Mouse (Mus musculus) R1 (cell line): ENCODE data around the gene Gucy1a1.

ENCODE experiments used
- DNase-seq: peaks from one replicate; pipeline ENCODE4 v3.0.0-alpha.2; 2018; ENCODE audit warnings: low read depth, low spot score

Gucy1a1 gene

DNA sequence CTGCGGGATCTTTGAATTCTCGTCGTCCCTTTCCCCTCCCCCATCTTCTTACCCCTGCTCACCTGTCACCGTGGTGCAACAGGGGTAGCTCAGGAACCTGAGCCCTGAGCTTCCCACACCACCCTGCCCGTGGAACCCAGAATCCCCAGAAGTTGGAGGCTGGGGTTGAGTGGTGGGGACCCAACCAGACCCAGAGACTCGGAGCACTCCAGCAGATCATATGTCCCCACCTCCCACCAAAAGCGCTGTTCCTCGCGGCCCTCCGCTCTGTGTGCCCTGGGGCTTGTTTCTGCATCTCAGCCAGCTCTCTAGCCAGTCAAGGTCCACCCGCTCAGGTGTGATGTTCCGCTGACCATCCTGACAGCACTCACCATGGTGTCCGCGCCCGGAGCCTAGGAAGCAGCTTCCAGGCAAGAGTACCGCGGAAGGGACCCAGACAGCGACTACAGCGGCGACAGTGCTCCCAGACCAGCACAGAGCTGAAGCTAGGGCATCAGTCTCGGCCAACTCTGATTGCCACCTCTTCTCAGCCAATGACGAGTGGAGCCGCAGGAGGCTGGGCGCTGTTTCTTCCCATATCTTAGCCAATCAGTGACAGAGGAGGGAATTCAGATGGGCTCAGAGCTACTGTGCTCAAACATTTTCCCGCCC lies 71.3 kb downstream of the Gucy1a1 start, which contains the start of gene Gucy1b1:
Gene Gucy1b1 (minus strand): TSS at position 489 of the 651 bp plus-strand sequence.
- peak; percentile 87 for DNase-seq

DNA sequence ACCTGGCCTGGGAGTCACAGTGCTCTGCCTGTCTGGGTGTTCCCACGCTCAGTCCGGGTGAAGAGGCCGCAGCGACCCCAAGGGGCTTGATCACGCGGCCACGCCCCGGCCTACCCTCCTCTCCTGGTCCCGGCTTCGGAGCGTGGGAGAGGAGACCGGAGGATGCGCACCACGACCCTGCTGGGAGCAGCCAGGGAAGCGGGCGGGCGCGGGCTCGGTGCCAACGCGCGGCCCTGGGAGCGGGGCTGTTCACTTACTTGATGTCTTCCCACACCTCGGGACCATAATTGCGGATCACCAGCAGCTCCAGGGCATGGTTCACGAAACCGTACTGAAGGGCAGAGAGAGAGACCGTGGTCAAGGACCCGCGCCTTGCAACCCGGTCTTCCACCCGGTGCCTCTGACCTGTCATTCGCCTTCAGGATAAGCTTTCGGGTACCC lies 71.8 kb downstream of the Gucy1a1 start:
- peak; percentile 23 for DNase-seq

DNA sequence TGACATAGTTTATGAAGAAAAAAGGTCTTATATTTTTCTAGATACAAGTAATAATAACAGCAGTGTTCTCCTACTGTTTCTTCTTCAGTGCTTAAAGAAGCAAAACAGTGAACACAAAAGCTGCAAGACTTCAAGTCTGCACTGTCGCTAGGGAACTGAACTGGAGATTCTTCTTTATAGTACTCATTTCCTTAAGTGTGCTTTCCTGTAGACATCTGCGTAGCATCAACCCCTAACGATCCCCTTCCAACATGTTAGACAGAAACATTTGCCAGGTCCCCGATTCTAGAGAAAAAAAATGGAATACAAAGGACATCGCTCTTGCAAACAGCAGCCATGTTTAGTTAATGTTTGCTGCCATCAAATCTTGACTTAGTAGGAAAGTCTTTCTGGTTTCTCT lies 77.8 kb downstream of the Gucy1a1 start:
- no peak for DNase-seq

DNA sequence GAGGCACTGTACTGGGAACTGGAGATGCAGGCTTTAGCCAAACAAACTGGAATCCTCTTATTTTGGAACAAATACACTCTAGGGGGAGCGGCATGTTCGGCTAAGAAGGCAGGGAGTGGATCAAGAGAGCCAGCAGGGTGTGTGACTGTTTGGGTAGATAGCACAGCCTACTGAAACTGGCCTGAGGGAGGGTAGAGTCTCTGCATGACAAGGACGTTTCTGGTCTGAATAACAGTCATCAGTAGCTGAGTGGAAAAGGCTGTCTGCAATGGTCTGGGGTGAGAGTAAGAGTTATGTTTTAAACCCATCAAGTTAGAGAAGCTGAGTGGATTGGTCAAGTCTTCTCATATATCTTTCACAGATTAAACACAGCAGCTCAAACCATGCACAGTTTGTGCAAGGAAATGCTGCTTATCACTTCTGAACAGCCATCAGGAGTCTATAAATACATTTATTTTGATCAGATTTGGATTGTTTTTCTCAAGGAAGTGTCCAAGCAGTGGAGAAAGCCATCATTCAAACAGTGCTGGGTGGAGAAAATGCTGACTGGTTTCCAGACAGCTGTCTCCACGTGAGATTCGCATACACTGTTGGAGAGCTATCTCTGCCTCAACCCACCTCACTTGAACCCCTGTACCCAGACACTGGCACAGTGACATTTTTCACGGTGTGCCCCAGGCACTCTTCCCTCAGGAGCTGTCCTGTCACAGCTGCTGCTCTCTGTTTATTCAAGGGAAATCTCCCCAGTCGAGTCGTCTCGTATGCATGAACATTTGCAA lies 84.0 kb downstream of the Gucy1a1 start:
- DNase-seq: no peak

DNA sequence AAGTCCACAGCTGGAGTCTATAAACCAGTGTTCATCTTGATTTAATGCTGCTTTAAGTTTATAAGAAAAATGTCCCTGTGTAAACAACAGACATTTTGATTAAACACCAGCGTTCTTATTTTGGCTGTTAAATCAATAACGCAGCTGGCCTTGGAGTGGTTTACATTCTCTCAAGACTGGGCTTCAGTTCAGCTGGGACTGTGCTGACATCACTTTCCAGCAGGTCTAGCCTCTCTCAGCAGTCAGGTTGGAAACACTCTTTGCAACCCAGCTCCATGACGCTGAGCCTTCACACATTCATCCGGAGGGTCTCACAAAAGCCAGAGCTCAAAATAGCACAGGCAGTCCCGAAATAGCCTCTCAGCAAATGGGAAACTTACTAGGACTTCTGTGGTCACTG lies 88.4 kb downstream of the Gucy1a1 start:
- no peak for DNase-seq

DNA sequence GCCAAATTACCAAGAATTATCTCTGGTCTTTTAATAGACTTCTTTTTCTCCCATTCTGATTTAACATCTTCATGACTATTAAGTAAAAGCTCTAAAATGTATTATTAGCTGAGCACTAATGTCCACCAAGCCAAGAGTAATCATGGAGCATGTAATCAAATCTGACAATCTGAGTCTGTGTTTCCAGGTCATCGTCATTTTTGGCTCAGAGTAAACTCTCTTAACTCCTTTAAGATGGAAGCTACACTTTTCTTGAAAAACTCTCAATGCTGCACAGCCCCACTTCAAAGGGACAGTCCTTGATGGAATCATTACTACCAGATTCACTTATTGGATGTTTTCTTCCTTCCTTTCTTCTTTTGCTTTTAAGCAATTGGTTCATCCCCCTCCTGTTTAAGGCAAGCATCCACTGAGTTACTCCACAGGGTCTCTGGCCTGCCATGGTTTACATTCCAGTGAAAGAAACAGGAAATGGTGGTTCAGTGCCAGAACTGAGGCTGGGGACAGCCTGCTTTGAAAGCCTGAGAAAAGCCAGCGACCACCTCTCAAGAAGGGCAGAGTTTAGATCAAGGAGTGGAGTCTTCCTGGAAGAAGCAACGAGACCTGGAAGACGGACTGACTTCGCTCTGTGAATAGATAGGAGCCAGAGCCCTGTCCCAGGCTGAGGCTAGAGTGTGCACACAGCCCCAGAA lies 91.2 kb downstream of the Gucy1a1 start:
- no peak for DNase-seq

DNA sequence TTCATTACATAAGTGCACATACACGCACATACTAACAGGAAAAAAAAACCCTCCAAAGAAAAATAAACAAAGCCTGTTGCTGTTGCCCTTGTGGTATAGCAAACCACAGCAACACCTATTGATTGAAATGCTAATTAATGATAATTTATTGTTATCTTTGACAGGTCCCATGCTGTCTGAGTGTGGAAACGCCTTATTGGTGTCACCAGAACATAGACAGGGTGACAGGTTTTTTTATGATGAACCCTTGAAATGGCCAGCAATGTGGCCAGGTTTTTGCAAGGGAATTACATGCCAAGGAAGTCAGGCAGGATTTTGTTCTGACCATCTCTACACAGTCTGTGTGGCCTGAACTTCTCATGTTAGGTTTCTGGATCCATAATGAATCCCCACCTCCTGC lies 93.6 kb downstream of the Gucy1a1 start:
- DNase-seq: no peak

DNA sequence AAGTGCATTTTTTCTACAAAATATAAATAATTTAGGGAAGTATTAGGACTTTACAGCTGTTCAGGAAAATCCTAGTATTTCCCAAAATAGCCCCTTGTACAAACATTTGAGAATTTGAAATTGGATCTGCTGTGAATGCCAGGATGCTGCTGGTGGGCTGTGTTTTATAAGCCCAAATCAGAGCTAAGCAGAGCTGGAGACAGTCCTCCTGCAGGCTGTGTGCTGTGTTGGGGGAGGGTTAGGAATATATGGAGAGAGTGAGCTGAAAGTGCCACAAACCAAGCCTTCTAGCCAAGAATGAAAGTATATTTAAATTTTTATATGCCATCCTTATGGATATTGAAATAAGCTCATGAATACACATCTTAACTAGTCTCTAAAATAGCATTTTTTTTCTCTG lies 94.1 kb downstream of the Gucy1a1 start:
- DNase-seq: no peak

DNA sequence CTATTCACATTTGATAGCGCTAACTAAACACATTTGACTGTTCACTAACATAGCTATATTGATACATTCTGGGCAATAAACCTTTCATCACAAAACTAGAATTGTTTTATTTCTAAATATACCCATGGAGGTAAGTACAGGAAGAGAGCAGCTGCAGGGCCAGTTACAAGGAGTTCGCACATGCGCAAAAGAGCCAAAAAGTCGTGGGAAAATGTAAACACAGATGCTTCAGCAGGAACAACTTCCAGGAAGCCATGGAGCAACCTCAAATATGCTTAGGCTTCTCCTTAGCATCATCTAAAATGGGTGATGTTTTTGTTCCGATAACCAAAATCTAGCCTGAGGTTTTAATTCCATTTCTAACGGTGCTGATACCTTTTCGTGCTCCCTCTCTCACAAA lies 96.9 kb downstream of the Gucy1a1 start:
- no peak for DNase-seq

DNA sequence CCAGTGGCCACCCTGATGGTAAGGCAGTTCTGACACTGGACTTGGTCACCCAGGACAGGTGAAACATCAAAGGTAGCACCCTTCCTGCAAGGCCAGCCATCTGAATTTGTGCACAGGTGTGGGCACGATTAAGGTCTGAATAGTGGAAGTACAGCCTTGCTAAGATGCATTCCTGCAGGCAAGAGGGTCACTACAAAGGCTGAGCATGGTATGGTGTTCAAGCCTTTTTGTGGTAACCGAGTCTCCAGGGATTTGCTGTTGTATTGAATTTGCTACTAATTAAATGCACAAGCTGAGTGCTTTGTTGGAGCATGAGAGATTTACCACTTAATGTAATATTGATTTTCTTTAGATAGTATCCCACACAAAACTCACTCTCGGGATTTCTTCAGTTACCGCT lies 97.5 kb downstream of the Gucy1a1 start:
- DNase-seq: no peak

DNA sequence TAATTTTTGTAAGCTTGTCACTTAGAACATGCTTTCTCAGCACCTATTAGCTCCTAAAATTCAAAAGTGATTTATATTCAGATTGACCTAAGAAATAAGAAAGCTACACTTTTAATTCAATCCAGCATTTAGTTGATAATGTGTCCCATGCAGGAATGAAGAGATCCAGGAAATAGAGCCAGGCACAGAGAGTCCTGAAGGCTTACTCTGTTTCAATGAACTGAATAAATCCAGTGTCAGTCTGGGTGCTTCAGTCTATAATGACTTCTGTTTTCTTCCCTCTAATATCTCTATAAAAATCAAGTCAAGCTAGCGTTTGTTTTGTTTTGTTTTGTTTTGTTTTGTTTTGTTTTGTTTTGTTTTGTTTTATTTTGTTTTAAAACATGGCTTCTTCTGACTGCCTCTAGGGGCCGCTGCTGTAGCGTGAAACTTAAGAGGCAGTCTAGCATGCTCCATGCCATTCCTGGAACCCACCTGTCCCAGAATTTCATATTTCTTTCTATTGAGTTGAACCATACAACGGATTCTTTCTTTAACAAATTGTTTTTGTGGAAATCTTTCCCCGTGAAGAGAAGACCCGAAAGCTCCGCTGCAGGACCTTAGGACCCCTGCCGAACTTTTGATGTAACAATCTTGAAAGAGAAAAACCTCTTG lies 98.4 kb downstream of the Gucy1a1 start:
- peak; percentile 33 for DNase-seq

DNA sequence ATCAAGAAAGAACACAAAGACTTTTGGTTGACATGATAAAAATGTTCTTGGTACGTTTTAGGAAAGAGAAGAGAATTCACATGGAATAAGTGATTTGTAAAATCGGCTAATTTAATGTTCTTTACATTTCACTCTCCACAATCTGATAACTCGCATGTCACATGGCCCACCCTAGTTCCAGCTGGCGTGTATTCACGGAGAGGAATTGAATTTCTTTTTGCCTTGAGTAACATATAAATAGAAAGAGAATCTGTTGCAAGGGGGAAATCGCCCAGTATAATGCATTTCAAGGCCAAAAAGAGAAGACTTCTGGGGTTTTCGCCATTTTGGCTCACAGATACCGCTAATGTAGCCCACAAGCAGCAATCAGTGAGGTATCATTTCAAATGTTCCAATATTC lies 99.5 kb downstream of the Gucy1a1 start:
- no peak for DNase-seq

DNA sequence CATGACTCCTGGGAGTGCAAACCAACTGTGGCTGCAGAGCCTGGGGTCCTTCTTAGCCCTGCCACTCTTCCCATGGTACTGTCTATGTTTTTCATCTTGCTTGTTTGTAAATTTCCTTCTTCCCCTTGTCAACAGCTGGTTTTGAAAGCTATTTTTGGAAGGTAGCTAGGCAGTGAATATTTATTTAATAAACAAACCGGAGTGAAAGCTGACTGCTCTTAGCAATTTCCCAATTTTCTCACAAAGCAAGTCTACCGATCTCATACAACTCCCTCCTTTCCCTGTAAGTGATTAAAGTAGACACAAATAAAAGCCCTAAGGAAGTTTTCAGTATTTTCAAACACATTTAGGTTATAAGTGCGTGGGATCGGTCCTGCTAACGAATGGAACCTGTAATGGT lies 100.7 kb downstream of the Gucy1a1 start:
- no peak for DNase-seq

DNA sequence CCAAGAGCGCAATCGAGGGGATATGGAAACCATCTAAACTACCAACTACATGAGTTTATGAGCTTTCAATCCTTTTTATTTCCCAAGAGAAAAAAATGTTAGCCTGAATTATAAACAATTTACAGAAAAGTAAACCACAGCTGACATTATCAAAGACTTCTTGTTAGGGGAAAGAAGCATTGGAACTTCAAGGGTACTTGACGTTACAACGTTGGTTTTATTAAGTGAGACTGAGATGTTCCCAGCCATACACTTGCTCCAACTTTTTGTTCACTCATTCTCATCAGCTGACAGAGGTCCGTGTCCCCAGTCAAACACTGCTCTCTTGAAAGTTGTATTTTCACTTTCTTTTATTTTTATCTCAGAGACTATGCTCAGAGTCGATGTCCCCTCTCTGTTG lies 101.9 kb downstream of the Gucy1a1 start:
- DNase-seq: no peak
